Mouse (Mus musculus): Measurements from ENCODE around the gene Prkd2.

Gene Prkd2

DNA sequence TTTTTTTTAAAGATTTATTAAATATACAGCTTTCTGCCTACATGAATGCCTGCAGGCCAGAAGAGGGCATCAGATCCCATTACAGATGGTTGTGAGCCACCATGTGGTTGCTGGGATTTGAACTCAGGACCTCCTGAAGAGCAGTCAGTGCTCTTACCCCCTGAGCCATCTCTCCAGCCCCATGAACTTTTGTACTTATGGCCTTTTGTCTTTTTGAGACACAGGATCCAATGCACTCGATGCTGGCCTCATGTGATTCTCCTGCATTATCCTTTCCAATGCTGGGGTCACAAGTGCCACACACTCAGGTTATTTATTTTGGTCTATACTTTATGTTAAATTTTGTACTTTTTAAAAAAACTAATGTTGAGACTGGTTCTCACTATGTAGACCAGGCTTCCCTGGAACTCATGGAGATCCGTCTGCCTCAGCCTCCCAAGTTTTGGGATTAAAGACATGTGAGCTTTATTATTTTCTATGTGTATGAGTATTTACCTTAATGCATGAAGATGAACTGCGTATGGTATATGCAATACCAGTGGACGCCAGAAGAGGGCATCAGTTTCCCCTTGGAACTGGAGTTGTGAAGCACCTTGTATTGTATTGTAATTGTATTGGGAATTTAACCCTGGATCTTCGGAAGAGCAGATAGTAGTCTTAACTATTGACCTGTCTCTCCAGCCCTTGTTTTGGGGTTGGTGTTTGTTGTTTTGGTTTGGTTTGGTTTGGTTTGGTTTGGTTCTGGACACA lies 17.4 kb downstream of the Prkd2 start:
- no peak for ATAC-seq (ENCODE audit: low TSS enrichment)

DNA sequence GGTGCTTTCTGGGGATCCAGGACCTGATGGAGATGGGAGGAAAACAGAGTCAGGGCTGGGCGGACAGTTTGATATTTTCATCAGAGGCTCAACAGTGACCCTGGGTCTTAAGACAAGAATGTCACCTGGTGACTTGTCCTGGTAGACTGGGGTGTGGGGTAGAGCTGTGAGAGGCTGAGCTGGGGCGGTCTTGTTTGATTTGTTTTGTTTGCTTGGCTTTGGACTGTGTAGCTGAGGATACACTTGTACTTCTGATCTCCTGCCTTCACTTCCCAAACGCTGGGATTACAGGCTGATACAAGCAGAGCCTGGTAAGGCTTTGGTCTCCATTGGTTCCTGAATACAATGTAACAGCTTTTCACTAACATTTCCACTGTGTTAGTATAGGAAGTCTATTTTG lies 24.8 kb downstream of the Prkd2 start:
- ATAC-seq (ENCODE audit: low TSS enrichment): no peak

DNA sequence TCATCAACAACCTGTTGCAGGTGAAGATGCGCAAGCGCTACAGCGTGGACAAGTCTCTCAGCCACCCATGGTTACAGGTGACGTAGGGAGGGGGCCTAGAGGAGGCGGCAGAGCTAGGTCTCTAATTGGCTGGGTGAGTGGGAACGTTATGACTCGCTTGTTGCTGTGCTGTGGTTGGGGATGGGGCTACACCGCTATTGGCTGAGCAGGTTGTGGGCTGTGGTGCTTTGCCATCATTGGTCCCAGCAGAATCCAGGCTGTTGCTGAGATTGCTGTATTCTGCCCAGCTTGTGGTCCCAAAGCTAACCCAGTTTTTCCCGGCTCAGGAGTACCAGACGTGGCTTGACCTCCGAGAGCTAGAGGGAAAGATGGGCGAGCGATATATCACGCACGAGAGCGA lies 26.8 kb downstream of the Prkd2 start:
- ATAC-seq (ENCODE audit: low TSS enrichment): peak; percentile 97

DNA sequence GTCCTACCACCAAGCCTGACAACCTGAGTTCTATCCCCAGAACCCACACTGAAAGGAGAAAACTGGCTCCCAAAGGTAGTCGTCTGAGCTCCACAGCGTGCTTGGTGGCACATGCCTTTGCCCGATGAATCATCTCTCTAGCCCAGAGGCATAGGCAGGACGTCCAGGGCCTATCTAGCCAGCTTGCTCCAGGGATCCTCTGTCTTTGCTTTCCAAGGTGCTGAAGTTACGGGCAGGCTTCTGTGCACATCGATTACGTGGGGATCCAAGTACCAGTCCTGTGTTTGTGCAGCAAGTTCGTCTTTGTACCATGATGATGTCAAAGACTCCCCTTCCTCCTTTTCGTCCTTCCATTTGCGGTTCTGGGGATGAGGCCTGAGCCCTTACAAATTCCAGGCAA lies 28.9 kb downstream of the Prkd2 start:
- no peak for ATAC-seq (ENCODE audit: low TSS enrichment)

DNA sequence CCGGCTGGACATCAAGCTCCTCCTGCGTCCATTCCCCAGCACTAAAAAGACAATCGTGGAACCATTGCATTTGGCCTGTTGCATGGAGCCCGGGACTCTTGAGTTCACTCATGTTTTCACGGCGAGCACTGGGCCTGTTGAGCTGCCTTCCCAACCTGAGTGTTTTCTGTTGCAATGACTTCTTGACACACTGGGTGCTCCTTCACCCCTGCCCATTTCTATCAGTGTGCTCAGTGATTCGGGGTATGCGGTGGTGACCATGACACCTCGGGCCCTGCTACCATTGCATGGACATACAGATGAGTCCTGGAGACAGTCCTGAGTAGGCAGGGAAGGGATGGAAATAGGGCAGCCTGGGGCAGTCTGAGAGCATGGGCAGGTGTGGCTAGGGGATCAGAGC lies 29.8 kb downstream of the Prkd2 start:
- ATAC-seq (ENCODE audit: low TSS enrichment): no peak

DNA sequence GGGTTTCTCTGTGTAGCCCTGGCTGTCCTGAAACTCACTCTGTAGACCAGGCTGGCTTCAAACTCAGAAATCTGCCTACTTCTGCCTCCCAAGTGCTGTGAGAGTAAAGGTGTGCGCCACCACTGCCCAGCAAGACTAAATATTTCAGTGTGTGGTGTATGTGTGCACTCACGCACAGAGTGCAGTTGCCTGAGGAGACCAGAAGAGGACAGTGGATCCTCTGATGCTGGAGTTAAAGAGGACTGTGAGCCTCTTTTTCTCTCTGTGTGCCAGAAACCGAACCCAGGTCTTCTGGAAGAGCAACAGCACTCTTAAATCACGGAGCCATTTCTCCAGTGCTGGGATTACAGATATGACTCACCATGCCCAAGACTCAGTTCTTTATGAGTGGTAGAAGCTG lies 30.7 kb downstream of the Prkd2 start:
- no peak for ATAC-seq (ENCODE audit: low TSS enrichment)

DNA sequence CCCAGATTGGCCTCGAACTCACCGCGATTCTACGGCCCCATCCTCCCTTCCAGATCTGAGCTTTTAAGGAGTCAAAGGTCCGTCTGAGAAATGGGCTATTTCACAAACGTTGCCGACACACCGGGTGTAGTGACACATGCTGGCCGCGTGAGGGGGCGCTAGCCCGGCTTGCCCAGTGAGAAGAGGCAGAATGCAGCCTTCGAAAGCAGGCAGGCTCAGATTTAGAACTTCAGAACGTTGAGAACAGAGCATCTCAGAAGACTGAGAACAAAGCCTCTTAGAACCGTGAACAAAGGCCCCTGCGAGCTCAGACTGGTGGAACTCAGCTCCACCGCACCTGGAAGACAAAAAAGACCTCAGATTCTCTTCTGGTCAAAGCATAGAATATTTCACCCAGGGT lies 31.5 kb downstream of the Prkd2 start:
- peak; percentile 17; the same call in 1 of the 2 replicates for ATAC-seq (ENCODE audit: low TSS enrichment)

DNA sequence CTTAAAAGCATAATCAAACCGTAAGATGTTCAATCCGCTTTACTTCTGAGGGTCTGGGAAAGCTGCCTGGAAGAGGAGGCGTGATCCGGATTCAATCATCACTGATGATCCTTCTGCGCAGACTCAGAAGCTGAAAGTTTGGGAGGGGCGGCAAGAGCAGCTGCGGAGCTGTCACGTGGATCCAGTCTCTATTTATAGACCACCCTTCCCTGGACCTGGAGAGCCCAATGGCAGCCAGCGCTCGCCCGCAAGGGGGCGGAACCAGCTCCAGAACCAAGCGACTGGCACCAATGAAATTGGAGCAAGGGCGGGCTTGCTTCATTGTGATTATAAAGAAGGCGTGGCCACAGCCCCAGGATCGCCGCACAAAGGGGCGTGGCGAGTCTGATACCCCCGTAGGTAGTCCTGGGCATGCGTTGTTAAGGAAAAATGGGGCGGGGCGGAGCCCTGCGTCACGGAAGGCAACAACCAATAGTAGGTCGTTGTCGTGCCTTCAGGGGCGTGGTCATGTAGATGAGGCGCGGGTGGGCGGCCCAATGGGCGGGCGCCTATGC lies 32.1 kb downstream of the Prkd2 start:
- ATAC-seq (ENCODE audit: low TSS enrichment): peak; percentile 86

DNA sequence AGATGAGACGGTGACA lies 32.4 kb downstream of the Prkd2 start, which contains the start of gene Dact3:
TSS of gene Dact3 (plus strand) at position 8 of the 16 bp plus-strand sequence.
- ATAC-seq (ENCODE audit: low TSS enrichment): no peak

DNA sequence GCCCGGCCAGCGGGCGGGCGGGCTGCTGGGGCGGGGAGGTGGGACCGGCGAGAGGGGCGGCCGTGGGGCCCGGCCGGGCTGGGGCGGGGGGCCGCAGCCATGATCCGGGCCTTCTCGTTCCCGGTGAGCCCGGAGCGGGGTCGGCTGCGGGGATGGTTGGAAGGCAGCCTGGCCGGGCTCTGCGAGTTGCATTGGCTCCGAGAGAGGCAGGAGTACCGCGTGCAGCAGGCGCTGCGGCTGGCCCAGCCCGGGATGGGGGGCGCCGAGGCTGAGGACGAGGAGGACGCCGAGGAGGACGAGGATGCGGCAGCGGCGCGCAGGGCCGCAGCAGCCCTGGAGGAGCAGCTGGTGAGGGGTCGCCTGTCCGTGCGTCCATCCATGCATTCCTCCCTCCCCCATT lies 32.6 kb downstream of the Prkd2 start:
- ATAC-seq (ENCODE audit: low TSS enrichment): no peak

DNA sequence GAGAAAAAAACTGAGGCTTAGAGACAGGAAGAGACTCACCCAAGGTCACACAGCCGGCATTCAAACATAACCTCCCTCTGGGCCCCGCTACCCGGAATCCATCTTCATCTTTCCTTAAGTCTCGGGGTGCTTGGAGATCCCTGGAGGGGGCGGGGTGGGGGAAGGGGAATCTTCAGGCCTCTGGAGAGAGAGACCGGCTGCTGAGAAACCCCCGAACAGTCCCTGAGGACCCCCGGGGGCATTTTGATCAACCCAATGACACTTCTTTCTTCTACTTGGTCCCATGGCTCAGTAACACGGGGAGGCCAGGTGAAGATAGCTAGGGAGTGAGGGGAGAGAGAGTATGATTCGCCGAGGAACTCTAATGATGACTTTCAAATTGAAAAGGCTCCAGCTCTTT lies 33.3 kb downstream of the Prkd2 start:
- ATAC-seq (ENCODE audit: low TSS enrichment): no peak

DNA sequence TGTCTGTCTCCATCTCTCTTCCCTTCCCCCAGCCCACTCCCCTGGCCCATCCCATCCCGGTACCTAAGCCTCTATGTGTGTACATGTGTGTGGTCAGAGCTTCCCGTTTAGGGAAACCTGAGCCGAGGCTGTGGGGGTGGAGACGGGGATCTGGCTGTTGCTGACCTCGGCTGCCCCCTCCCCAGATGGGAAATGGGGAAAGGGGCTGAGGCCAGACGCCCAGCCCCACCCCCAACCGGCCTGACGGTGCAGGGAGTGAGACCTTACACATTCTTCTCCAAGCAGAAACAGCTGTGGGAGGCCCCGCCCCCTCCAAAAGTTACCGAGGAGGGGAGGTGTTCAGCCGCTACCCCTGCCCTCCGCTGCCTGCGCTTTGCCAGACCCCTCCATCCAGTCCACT lies 33.9 kb downstream of the Prkd2 start:
- ATAC-seq (ENCODE audit: low TSS enrichment): no peak

DNA sequence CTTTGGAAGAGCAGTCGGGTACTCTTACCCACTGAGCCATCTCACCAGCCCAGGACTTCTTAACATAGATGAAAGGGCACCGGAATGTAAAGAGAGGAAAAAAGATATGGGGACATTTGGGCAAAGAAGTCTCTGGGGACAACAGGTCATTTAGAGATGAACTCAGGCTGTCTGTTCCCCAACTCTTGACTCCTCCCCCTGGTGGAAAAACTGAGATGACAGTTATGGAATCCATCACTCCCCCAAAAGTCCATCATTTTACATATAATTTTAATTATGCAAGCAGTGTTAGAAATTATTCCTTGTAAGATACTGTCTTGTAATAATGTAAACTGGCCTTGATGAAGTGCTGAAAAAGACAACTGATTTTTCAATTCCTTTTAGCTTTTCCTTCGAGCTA lies 35.0 kb downstream of the Prkd2 start:
- ATAC-seq (ENCODE audit: low TSS enrichment): no peak

DNA sequence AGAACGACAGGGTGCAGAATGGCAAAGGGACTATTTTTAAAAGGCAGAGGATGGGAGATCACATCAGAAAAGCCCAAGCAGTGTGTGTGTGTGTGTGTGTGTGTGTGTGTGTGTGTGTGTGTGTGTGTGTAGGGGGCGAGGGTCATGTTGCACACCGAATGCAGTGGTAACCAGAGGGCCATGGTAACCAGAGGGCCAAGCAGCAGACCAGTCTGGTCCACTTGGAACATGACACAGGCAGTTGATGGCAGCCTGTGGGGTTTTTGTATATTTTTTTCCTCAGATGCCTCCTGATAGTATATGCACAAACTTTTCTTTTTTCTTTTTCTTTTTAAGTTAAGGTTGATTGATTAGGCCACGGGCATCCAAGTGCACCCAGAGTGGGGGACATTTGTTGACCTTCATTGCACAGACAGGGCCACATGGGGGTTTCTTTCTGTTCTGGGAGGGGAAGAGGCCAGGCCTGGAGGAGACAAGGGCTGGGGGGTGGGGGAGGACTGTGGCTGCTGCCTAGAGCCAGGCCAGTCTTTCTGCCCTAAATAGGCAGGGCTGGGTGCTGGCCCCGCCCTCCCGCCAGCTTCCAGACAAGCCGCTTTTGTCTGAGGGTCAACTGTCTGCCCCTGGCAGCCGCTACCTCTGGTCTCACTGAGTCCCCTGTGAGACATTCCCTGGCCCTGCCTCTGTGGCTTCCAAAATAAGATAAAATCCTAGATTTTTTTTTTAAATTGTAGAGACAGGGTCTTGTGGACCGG lies 37.3 kb downstream of the Prkd2 start:
- ATAC-seq (ENCODE audit: low TSS enrichment): peak; percentile 42

DNA sequence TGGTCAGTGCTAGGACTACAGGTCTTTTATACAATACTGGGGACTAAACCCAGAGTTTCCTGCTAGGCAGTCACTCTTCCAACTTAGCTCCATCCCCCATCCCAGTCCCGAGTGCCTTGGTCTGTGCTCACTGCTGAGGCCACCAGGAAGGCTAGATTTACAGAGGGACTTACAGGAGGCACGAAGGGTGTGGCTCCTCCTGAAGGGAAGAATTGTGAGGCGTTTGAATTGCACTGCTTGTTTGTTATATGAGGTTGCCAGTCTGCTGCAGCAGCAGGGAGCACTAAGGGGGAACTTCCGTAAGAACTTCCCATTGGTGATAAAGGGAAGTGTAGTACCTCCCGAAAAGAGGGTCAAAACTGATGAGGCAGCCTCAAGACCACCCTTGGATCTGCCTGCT lies 37.9 kb downstream of the Prkd2 start:
- no peak for ATAC-seq (ENCODE audit: low TSS enrichment)

DNA sequence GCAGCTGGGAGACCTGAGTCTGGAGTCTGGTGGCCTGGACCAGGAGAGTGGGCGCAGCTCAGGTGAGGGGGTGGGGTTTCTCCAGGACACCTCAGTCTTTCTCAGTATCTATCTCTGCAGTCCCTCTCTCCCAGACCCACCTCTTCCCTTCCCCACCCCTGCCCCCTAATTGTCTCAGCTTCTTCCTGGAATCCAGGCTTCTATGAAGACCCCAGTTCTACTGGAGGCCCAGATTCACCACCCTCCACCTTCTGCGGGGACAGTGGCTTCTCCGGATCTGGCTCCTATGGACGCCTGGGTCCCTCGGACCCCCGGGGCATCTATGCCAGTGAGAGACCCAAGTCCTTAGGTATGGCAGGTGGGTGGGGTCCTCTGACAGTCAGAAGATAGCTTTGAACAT lies 40.5 kb downstream of the Prkd2 start:
- ATAC-seq (ENCODE audit: low TSS enrichment): no peak

DNA sequence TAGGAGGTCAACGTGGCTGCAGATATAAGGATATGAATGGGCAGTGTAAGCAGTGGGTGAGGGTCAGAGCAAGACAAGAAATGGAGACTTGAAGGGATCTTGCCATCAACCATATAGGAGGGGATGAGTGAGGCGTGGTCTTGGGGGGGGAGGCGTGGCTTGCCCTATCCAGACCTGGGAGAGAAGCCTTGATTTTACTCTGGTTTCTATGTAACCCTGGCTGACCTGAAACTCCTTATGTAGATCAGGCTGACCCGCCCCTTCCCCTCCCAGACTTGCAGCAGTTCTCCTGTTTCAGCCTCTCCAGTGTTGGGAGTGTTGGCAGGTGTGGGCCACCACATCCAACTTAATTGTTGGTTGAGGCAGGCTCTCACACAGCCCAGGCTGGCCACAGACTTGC lies 41.6 kb downstream of the Prkd2 start:
- ATAC-seq (ENCODE audit: low TSS enrichment): no peak

DNA sequence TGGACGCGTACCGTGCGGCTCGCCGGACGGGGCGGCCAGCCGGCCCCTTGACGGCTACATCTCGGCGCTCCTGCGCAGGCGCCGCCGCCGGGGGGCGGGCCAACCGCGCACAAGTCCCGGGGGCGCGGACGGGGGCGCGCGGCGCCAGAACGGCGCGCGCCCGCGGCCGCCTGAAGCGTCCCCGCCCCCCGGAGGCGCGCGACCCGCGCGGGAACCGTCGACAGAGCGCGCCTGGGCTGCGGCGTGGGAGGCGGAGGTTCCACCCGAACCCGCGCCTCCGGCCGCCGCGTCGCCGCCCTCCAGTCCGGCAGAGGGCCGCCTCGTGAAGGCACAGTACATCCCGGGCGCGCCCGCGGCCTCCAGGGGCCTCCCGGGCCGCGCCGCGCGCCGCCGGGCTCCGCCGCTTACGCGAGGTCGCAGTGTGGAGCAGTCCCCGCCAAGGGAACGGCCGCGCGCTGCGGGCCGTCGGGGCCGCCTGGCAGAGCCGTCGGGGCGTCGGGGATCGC lies 42.6 kb downstream of the Prkd2 start:
- ATAC-seq (ENCODE audit: low TSS enrichment): no peak

DNA sequence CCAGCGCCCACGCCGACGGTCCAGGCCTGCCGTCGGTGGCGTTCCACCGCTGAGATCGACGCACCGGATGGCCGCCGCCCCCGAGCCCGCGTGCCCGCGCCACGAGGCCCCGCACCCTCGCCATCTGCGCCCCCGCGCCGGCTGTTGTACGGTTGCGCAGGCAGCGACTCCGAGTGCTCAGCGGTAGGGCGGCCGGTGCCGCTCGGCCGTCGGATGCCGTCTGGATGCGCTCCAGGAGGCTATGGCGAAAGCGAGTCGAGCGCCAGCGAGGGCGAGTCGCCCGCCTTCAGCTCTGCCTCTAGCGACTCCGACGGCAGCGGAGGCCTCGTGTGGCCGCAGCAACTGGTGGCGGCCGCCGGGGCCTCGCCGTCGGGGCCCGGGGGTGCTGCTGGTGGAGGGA lies 43.2 kb downstream of the Prkd2 start:
- no peak for ATAC-seq (ENCODE audit: low TSS enrichment)

DNA sequence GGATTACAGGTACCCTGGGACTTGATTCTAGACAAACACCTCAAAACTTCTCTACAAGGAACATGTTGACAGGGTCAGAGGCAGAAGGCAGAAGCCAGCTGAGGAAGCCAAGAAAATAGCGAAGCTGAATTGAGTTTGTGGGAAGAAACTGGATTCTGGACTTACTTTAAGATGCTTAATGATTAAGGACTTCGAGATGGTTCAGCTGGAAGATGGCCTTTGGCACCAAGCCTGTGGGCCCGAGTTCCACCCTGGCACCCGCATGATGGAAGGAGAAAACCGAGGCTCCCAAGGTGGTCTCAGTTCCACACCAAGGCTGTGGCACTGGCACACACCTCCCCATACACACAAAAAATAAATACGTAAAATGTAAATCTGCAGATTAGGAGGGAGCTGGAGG lies 47.8 kb downstream of the Prkd2 start:
- no peak for ATAC-seq (ENCODE audit: low TSS enrichment)

DNA sequence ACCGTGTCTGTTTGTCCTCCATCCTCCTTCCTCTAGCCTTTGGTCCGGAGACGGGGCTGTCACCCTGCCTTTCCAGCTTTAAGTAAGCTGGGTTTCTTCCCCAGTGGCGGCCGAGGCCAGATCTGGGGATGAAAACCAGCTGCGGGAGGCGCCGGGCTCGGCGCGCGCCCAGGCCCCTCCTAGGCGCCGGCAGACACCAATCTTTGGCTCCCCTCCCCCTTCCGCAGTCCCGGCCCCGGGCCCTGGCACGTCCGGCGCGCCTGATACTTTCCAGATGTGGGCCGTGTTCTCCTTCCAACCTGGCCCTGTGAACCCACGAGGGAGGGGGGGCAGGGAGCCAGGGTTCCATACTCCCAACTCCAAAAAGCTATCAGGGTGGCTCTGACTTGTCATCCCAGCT lies 48.2 kb downstream of the Prkd2 start:
- no peak for ATAC-seq (ENCODE audit: low TSS enrichment)

DNA sequence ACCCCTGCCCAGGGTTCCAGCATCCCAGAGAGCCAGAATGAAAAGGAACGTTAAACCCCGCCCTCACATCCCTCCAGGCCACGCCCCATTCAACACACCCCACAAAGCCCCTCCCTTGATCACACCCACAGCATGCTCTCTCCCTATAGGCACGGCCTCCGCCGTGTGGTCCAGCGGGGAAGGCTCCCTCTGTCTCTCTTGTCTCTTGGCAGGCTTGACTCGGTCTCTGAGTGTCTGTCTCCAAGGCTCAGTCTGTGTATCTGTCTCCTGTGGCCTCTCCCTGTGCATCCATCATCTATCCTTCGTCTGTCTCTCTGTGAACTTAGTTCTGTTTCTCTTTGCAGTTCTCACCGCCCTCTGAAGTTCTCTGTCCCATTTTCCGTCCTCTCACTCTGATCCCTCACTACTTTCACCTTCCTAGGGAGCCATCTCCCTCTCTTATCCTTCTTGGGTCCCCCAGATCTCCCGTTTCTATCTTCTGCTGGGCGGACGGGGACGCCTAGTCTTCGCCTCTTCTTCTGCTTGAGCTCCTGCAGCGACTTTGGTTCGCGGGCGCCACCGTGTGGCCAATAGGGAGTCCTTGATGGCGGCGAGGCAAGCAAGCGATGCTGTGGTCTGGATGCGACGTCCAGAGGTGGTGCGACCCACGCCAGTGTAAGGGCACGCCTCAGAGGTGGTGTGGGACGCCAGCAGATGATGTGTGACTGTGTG lies 49.1 kb downstream of the Prkd2 start, which contains the start of gene Gng8:
TSS of gene Gng8 (plus strand) at position 146 of the 711 bp plus-strand sequence.
- ATAC-seq (ENCODE audit: low TSS enrichment): peak; percentile 71

DNA sequence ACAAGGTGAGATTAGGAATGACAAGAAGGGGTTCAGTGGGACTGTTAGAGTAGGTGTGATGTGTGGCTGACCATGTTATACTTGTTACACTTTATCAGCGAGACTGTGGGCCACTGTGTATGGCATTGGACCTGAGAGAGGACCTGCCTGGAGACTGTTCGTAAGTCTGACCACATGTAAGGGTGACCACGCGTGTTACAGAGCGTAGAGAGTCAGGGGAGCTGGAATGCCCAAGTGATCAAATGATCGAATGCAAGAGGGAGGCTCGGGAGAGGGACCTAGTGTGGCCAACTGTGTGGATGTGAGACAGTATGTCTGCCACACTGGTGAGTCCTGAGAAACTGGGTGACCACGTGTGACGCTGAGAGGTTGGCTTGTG lies 49.6 kb downstream of the Prkd2 start:
- peak; percentile 13; the same call in 1 of the 2 replicates for ATAC-seq (ENCODE audit: low TSS enrichment)
